Mouse (Mus musculus): Measurements from ENCODE around the gene Tmem98.

GRCm38 (mm10) chr11:80772595-80773210, 37.3 kb upstream of the Tmem98 start:
- TF ChIP-seq POLR2A (IDR thresholded peaks at IDR 0.05; ENCODE audit: insufficient read length, low read depth) (no peak), USF1 (IDR thresholded peaks at IDR 0.05; ENCODE audit: low read depth) (no peak)
